Mouse (Mus musculus) thymus, adult 2 months (tissue): ENCODE data around the gene Slc6a4.

Experiments
- CTCF ChIP-seq: fragments of 200-500 bp; IDR thresholded peaks from 2 replicates; pipeline ENCODE4 v1.5.1; 2012; ENCODE audit warnings: mild to moderate bottlenecking, control low read depth, low read length, moderate library complexity, borderline replicate concordance; ENCODE audit not compliant: control insufficient read depth, poor library complexity, insufficient read depth; ENCODE audit errors: extremely low read depth
- POLR2A ChIP-seq: fragments of 200-500 bp; IDR thresholded peaks from 2 replicates; pipeline ENCODE4 v1.6.1; 2012; ENCODE audit warnings: mild to moderate bottlenecking, low read length, control low read depth, moderate library complexity; ENCODE audit not compliant: control insufficient read depth, poor library complexity, insufficient read depth; ENCODE audit errors: extremely low read depth

DNA sequence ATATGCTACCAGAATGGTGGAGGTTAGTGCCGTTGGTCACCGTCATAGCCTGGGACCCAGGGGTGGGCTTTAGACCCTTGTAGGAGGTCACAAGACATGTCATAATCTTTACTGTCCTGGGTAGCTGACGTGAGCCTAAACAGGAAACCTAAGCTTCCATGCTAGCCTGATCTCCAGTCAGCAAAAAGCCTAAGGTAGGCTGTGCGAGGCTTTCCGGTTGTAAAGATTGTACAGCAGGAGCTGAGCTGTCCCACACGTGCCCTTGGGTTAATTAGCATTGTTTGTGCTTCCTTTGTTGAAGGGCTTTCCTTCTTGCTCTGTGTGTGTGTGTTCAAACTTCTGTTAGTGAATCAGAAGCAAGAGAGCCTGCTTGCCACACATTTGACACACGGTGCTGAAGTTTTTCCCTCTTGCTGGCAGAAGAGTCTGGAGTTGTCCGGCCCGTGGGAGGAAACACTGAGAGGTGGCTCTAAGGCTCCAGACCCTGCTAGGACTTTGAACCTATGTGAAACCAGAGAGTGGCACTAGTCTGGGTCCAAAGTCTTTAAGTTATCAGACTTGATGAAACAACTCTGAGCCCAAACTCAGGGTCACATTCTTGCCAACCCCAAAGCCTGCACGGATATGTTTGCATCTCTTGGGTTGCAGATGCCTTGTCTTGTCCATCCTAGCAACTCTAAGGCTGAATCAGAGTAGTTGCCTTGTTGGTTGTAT lies 12.5 kb downstream of the Slc6a4 start:
- no peak for TF ChIP-seq CTCF
- TF ChIP-seq POLR2A: no peak
